Mouse (Mus musculus) right cerebral cortex, postnatal 14 days (tissue): ENCODE data around the gene Gatad2a.
"Not testable (repeated sequence)": the region's sequence is repeated elsewhere in the genome, so short reads cannot be mapped to it uniquely, and the experiment has no call there.

Experiments
- DNase-seq: peaks from one replicate; pipeline ENCODE4 v3.0.0; 2022

Gatad2a gene

GRCm38 (mm10) chr8:69995776-69996588, at the start of gene Gatad2a:
TSS of gene Gatad2a (minus strand) at chr8:69996384.
- peak; percentile 99 for DNase-seq

GRCm38 (mm10) chr8:70043996-70044395, 47.8 kb upstream of the Gatad2a start:
- DNase-seq: no peak

- DNase-seq: peak; percentile 94
Observed at GRCm38 (mm10) chr8:70042583-70043455, 46.6 kb upstream of the Gatad2a start, which contains the start of the genes Mau2 and Sugp1. TSS of gene Mau2 (minus strand) at chr8:70042734. TSS of gene Sugp1 (plus strand) at chr8:70042813.

- peak; percentile 32 for DNase-seq
Observed at GRCm38 (mm10) chr8:70041885-70042546, 45.8 kb upstream of the Gatad2a start.

DNA sequence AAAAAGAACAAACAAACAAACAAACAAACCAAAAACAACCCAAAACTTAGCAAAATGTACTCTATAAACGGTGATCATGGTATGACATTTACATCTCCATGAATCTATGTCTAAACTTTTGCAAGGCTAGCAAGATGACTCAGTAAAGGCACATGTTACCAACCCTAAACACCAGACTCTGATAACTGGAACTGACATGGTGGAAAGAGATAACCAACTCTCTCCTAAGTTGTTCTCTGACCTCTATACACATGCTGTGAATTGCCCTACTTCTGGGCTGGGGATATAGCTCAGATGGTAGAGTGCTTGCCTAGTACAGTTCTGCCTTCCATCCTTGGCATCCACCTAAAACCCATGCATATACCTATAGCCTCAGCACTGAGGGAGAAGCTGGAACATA, 41.8 kb upstream of the Gatad2a start:
- no peak for DNase-seq

- DNase-seq: no peak
Observed at GRCm38 (mm10) chr8:70030255-70030654, 34.1 kb upstream of the Gatad2a start.

DNA sequence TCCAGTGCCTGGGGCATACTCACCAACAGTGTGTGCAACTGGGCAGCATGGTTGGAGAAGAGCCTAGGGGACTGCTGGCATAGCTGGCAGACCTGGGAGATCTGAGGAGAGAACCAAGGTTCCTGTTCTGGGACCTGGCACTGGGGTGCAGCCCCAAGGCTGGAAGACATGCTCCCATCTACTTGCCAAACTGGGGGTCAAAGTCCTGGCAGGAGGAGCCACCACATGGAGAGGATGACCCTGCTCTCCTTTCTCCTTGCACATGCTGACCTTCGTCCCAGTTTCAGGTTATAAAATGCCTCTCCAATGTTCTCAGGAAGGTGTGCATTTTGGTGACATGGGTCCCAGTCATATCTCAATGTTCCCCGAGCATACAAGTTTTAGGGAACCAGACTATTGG, 30.0 kb upstream of the Gatad2a start:
- no peak for DNase-seq

- no peak for DNase-seq
Observed at GRCm38 (mm10) chr8:70023596-70023995, 27.4 kb upstream of the Gatad2a start.

DNA sequence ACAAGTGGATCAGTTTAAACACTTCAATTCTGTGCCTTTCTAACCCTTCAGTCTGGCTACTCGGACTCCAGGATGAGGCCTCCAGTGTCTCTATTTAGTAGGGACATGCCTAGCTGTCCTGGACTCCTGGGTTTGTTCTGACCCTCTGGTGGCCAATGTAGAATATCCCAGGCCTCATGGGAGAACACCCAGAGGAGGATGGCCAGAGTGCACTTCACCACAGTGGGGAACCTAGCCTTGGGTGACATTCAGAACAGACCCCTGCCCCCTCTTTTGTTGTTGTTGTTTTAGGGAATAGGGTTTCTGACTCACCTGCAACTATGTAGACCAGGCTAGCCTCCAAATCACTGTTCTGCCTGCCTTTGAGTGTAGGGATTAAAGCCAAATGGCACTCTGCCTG, 18.8 kb upstream of the Gatad2a start:
- no peak for DNase-seq

DNA sequence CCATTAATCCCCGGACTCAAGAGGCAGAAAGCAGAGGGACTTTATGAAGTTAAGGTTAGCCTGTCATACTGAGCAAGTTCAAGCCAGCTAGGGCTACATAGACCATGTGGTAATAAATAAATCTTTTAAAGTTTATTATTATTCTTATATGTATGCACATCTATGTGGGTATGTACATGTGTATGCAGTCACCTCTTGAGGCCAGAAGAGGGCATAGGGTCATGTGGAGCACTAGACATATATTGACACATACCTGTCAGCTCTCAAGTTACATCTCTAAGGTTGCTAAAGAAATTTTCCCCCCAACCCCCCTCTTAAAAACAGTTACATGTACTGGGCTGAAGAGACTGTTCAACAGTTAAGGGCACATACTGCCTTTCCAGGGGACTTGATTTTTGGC, 16.6 kb upstream of the Gatad2a start:
- no peak for DNase-seq

- DNase-seq: no peak
Observed at GRCm38 (mm10) chr8:70012350-70012749, 16.2 kb upstream of the Gatad2a start.

DNA sequence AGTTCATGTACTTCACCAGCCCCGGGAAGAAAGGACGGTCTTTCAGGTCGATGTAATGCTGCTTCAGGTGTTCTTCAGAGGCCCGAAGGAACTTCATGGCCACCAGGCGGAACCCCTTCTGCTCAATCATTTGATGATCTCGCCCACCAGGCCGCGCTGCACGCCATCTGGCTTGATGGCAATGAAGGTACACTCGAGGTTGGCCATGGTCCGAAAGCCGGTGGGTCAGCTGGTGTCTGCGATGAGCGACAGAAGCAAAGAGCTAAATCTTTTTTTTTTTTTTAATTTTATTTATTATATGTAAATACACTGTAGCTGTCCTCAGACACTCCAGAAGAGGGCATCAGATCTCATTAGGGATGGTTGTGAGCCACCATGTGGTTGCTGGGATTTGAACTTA, 14.6 kb upstream of the Gatad2a start:
- DNase-seq: not testable (repeated sequence)

- DNase-seq: no peak
Observed at GRCm38 (mm10) chr8:70005178-70005577, 9.0 kb upstream of the Gatad2a start.

GRCm38 (mm10) chr8:70004345-70004744, 8.2 kb upstream of the Gatad2a start:
- no peak for DNase-seq

- DNase-seq: no peak
Observed at GRCm38 (mm10) chr8:70003204-70003657, 7.0 kb upstream of the Gatad2a start.

DNA sequence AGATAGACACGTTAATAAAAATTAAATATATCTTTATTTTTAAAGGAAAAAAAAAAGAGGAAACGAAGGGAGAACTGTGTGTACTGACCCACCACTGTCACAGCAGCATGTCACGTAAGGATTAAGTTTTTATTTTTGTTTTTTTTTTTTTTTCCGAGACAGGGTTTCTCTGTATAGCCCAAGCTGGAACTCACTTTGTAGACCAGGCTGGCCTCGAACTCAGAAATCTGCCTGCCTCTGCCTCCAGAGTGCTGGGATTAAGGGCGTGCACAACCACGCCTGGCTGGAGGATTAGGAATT, 5.7 kb upstream of the Gatad2a start:
- not testable (repeated sequence) for DNase-seq

DNA sequence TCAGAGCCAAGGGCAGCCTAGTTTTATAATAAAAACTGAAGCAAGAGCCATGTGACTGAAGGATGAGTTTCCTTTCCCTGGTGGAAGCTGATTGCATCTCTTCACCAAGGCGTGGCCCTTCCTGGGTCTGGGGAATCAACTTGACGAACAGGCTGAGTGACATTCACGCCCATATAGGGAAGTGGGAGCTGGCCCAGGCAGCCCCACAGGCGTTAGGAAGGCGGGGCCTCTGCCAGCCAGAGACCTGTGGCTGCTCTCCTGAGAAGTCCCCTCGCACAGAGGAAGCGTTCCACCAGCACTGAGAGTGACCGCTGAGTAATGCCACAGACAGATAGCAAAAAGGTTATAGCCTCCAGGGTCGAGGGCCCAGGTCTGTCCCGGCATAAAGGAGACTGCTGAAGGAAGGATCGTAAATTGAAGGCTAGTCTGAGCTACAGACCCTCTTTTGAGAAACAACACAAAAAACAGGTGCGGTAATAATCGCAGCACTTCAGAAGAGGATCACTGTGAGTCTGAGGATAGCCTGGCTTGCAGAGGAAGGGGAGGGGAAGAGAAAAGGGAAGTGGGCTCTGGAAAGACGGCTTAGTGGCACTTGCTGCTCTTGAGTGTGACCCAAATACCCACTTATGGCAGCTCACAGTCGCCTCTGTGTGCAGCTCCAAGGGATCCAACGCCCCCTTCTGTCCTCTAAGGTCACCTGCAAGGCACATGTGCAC, 5.2 kb upstream of the Gatad2a start:
- DNase-seq: peak; percentile 19

- no peak for DNase-seq
Observed at GRCm38 (mm10) chr8:70000226-70000625, 4.0 kb upstream of the Gatad2a start.

GRCm38 (mm10) chr8:69999236-69999635, 3.1 kb upstream of the Gatad2a start:
- DNase-seq: no peak

GRCm38 (mm10) chr8:69998706-69999105, 2.5 kb upstream of the Gatad2a start:
- no peak for DNase-seq

DNA sequence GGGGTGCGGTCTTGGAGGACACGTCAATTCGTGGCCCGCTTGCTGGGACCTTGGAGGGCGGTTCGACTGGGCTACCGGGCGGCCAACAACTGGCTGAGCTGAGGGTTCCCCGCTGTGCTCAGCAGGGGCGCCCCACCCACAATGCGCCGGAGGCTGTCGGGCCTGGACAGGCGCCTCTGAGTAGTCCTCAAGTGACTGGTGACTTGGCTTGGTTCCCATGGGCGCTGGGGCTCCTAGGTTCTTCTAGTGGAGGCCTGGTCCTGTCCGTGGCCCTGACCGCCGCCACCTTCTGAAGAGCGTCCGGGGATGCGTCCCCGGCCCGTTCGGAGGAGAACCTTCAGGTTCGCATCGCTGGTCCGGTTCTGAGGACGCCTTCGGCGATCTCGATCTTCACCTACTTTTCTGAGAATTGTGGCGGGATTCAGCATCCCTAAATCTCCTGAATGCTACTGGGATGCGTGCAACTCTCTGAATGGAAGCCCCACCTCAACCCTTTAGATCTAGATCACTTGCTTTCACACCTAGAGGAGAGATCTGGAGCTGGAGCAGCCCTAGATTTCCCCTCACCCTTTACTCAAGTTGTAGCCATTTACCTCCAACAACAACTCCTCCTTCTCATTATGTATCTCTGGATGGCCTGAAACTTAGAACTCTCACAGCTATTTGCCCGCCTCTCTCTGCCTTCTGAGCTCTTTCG, 553 bp upstream of the Gatad2a start:
- no peak for DNase-seq

DNA sequence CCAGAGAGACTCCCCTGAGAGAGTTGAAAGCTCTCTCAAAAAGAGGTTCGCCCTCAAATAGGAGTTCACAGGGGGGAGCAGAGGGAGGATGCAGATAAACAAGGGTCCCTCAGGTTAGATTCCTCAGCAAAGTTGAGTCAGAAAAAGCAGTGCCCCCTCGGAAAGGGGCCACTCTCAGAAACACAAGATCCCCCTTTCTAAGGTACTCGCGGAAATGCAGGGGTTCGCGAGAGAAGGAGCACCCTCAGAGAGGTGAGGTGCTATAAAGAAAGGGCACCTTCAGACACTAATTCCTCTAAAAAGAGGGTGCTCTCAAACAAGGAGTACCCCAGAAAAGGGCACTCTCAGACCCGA, 785 bp downstream of the Gatad2a start:
- DNase-seq: no peak
